Mouse (Mus musculus): ENCODE results near the gene Hs3st3b1. TPM values are rescaled to one million over a fixed set of nuclear protein-coding genes. Genes with fewer than 3 reads are reported as not detected.

Gene Hs3st3b1
- polyA plus RNA-seq, 1 experiment from 2014 or later: 21.1 TPM

DNA sequence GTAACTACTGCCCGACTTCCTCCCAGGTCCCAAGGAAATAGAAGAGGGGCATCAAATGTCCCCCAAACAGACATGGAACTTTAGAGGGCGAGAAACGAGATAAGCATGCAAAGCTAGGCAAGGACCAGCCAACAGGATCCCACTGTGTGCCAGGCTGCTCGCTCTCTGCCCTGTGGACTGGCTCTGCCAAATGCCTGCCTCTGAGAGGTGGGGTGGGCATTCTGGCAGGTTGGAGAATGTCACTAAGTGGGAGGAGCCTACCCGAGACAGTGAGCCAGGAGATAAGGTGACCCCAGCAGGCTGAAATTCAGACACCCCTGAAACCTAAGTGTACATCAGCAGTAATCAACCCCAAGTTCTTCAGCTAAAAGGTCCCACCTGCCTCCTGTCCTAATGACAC is 11.1 kb downstream of the Hs3st3b1 start:
- no peaks in the 10 kb centered on the region for H3K9me3 ChIP-seq (ENCODE audit: low read length)
- no peak for TF ChIP-seq CTCF (IDR thresholded peaks at IDR 0.05; ENCODE audit: low read depth)
- no peak for TF ChIP-seq EP300 (IDR thresholded peaks at IDR 0.05; ENCODE audit: low read depth)
- no peak overlapping the region for H3K4me2 ChIP-seq (ENCODE audit: low read depth, low read length)
- no peak overlapping the region for H3K27ac ChIP-seq (ENCODE audit: low read depth)
- DNase-seq: no peak
- no peaks in the 10 kb centered on the region for H3K27me3 ChIP-seq (ENCODE audit: insufficient read depth, low read length)
- no peak for ATAC-seq
- H3K36me3 ChIP-seq (replicated peaks; ENCODE audit: insufficient read depth, low read length): no peaks in the 10 kb centered on the region
- peaks cover 45% of the 10 kb centered on the region for H3K4me1 ChIP-seq (ENCODE audit: insufficient read depth)
- H3K9ac ChIP-seq (replicated peaks): no peak overlapping the region
- H3K4me3 ChIP-seq (ENCODE audit: low read depth, low read length): no peak overlapping the region
- WGBS (ENCODE audit: insufficient replicate concordance): 45% methylated on average over 5 of the region's 5 CpGs

DNA sequence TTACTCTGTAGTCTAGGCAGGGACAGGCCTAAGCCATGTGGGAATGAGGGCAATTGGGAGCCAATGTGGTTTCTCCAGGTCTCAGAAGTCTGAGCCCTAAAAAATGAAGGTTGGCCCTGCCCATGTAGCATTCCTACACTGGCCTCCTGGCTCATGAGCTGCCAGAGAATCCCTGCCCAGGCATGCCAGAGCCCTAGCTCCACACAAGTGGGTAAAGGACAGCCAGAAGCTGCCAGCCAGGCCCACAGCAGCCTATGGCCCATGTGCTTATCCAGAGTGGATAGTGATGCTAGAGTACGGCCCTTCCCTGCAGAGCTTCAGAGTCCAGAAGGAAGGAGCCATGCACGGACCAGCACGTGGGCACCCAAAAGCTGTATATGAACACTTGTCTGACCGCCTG is 12.1 kb downstream of the Hs3st3b1 start:
- H3K27me3 ChIP-seq (ENCODE audit: insufficient read depth, low read length): no peaks in the 10 kb centered on the region
- TF ChIP-seq CTCF (IDR thresholded peaks at IDR 0.05; ENCODE audit: low read depth) (no peak), EP300 (IDR thresholded peaks at IDR 0.05; ENCODE audit: low read depth) (no peak)
- no peak for DNase-seq
- no peak overlapping the region for H3K4me3 ChIP-seq (ENCODE audit: low read depth, low read length)
- 80% methylated on average over 4 of the region's 4 CpGs for WGBS (ENCODE audit: insufficient replicate concordance)
- peaks cover 44% of the 10 kb centered on the region for H3K4me1 ChIP-seq (ENCODE audit: insufficient read depth)
- H3K36me3 ChIP-seq (replicated peaks; ENCODE audit: insufficient read depth, low read length): no peaks in the 10 kb centered on the region
- no peak overlapping the region for H3K4me2 ChIP-seq (ENCODE audit: low read depth, low read length)
- H3K9ac ChIP-seq (replicated peaks): no peak overlapping the region
- no peaks in the 10 kb centered on the region for H3K9me3 ChIP-seq (ENCODE audit: low read length)
- 0 out of 2 replicates have a peak overlapping the region, but pooled peaks have one; percentile 7 for H3K27ac ChIP-seq (ENCODE audit: low read depth)
- no peak for ATAC-seq

DNA sequence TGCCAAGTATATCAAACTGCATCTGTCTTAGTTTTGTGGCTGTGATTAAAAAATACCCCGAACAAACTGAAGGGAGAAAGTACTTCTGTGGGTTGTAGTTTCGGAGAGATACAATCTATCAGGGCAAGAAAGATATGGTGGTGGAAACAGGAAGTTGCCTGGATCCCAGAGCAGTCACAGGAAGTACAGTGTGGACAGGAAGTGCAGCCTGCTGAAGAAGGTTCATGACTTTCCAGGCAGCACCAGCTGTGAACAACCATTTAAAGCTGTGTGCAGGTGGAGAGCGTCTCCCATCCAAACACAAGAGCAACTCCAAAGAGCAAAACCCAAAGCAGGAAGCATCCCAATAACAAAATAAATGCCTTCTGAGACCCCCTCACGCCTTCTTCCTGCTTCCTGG is 13.6 kb downstream of the Hs3st3b1 start:
- ATAC-seq (no peak; the same call in 1 of the 2 replicates), DNase-seq (no peak)
- 41% methylated on average over 4 of the region's 4 CpGs for WGBS (ENCODE audit: insufficient replicate concordance)
- no peaks in the 10 kb centered on the region for H3K36me3 ChIP-seq (replicated peaks; ENCODE audit: insufficient read depth, low read length)
- peaks cover 42% of the 10 kb centered on the region for H3K4me1 ChIP-seq (ENCODE audit: insufficient read depth)
- H3K4me3 ChIP-seq (ENCODE audit: low read depth, low read length): no peak overlapping the region
- H3K27me3 ChIP-seq (ENCODE audit: insufficient read depth, low read length): no peaks in the 10 kb centered on the region
- TF ChIP-seq EP300 (IDR thresholded peaks at IDR 0.05; ENCODE audit: low read depth) (no peak), CTCF (IDR thresholded peaks at IDR 0.05; ENCODE audit: low read depth) (no peak)
- no peak overlapping the region for H3K9ac ChIP-seq (replicated peaks)
- peak overlapping the region; percentile 55; the same call in 1 of the 2 replicates for H3K27ac ChIP-seq (ENCODE audit: low read depth)
- no peak overlapping the region for H3K4me2 ChIP-seq (ENCODE audit: low read depth, low read length)
- no peaks in the 10 kb centered on the region for H3K9me3 ChIP-seq (ENCODE audit: low read length)

DNA sequence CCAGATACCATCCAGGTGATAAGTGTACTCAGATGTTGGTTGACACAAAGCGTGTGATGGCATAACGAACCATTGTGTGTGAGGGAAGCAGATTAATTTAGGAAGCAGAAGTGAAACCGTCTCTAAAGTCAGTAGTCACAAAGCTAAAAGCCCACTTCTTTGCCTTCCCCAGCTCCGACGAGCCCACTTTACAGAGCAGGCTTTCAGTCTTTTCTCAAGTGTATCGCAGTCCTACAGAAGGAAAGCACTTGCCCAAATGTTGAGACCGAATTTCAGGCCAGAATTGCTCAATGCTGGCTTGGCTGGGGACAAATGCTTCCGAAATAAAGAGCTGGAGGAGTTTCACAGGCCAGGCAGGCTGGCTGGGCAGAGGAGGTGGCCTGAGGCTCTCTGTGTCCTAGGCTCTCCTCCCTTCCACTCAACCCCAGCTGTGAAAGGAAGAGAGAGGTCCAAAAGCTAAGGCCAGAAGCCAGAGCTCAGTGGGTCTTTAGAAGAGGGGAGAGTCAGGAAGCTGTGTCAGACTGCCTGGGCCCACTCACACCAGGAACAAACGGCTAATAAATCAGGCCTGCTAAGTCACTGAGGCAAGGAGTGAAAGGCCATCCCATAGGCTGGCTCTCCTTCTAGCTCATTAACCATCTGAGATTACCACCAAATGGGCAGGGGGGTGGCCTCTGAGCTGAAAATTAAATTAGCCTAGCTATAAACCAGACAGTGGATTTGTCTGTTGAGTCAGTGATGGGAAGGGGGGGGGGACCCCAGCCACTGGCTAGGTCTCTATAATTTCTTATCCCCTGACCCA is 15.3 kb downstream of the Hs3st3b1 start:
- H3K4me1 ChIP-seq (ENCODE audit: insufficient read depth): peaks cover 46% of the 10 kb centered on the region
- 0 out of 2 replicates have a peak, but pooled peaks have one; percentile 17 for ATAC-seq

DNA sequence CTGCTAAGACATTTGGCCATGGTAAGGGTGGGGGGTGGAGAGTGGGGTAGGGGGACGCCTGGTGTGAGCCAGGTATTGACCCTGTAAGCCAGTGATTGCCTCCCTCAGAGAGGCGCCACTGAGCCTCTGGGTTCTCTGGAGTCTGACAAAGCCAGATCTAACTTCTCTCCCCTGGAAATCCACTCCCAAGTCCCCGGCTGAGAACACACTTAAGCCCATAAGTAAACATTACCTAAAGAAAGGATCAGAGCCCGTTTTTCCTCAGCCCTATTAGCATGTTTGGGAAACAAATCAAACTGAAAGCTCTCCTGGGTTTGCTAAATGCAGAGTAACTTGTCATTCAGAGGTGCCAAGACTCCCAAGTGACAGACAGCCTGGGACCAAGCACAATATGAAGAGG is 17.3 kb downstream of the Hs3st3b1 start:
- DNase-seq: no peak
- WGBS (ENCODE audit: insufficient replicate concordance): 56% methylated on average over 4 of the region's 4 CpGs
- no peak for TF ChIP-seq EP300 (IDR thresholded peaks at IDR 0.05; ENCODE audit: low read depth)
- no peak for ATAC-seq
- Histone ChIP-seq H3K9me3 (ENCODE audit: low read length) (no peaks in the 10 kb centered on the region), H3K4me1 (ENCODE audit: insufficient read depth) (peaks cover 42% of the 10 kb centered on the region), H3K27ac (ENCODE audit: low read depth) (no peak overlapping the region), H3K4me3 (ENCODE audit: low read depth, low read length) (no peak overlapping the region), H3K27me3 (ENCODE audit: insufficient read depth, low read length) (no peaks in the 10 kb centered on the region), H3K36me3 (replicated peaks; ENCODE audit: insufficient read depth, low read length) (no peaks in the 10 kb centered on the region), H3K4me2 (ENCODE audit: low read depth, low read length) (no peak overlapping the region), H3K9ac (replicated peaks) (no peak overlapping the region)

More for the DNA sequence above, 15.3 kb downstream of the Hs3st3b1 start:
- Histone ChIP-seq H3K9me3 (ENCODE audit: low read length) (no peaks in the 10 kb centered on the region), H3K27me3 (ENCODE audit: insufficient read depth, low read length) (no peaks in the 10 kb centered on the region), H3K9ac (replicated peaks) (no peak overlapping the region), H3K4me2 (ENCODE audit: low read depth, low read length) (no peak overlapping the region), H3K27ac (ENCODE audit: low read depth) (peak overlapping the region; percentile 76), H3K4me3 (ENCODE audit: low read depth, low read length) (no peak overlapping the region), H3K36me3 (replicated peaks; ENCODE audit: insufficient read depth, low read length) (no peaks in the 10 kb centered on the region)
- DNase-seq: no peak
- TF ChIP-seq EP300 (IDR thresholded peaks at IDR 0.05; ENCODE audit: low read depth): no peak
- TF ChIP-seq CTCF (IDR thresholded peaks at IDR 0.05; ENCODE audit: low read depth): no peak
- WGBS (ENCODE audit: insufficient replicate concordance): 38% methylated on average over 9 of the region's 9 CpGs

DNA sequence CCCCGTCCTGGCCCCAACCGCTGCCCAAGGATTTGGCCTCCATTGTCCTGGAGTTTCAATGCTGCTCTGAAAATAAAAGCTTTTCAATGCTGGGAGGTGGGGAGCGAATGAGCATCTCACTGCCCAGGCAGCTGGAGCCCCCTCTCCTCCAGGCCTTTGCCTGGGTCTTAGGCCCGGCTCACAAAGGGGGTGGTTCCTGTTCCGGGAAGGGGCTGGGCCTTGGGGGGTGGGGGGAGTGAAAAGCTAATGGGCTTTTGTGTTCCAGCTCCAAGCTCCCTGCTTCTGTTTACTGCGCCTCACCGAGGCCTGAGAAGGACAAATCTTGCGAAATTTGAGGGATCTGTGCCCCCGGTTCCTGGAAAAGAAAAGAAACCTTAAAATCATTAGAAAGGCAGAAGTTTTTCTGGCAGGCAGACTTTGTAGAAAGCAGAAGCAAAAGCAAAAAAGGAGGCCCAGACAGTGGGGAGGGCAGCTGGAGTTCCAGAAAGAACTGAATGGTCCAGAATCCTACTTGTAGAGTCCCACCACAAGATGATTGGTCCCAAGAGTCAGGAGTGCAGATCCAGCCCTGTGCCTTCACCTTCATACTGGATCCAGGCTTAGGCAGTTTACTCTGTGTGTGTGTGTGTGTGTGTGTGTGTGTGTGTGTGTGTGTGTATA is 23.5 kb downstream of the Hs3st3b1 start:
- Histone ChIP-seq H3K4me1 (ENCODE audit: insufficient read depth) (peaks cover 28% of the 10 kb centered on the region), H3K9ac (replicated peaks) (no peak overlapping the region), H3K9me3 (ENCODE audit: low read length) (no peaks in the 10 kb centered on the region), H3K4me3 (ENCODE audit: low read depth, low read length) (no peak overlapping the region), H3K4me2 (ENCODE audit: low read depth, low read length) (no peak overlapping the region), H3K36me3 (replicated peaks; ENCODE audit: insufficient read depth, low read length) (no peaks in the 10 kb centered on the region), H3K27me3 (ENCODE audit: insufficient read depth, low read length) (no peaks in the 10 kb centered on the region), H3K27ac (ENCODE audit: low read depth) (peak overlapping the region; percentile 58; the same call in 1 of the 2 replicates)
- ATAC-seq (peak; percentile 47), DNase-seq (peak; percentile 51)
- 34% methylated on average over 9 of the region's 9 CpGs for WGBS (ENCODE audit: insufficient replicate concordance)
- TF ChIP-seq EP300 (IDR thresholded peaks at IDR 0.05; ENCODE audit: low read depth): no peak
- TF ChIP-seq CTCF (IDR thresholded peaks at IDR 0.05; ENCODE audit: low read depth): no peak
